Mouse (Mus musculus) T-helper 2 cell (primary cell): ENCODE measurements at regions not wholly inside any gene's neighbourhood (a gene's known extent, or its start where the extent isn't known, plus 50 kb on each side); places are given as distances from the start of the nearest gene placed in this dataset.

Source experiments
- in situ Hi-C: fragments of 300-600 bp; cut with MboI, MseI; formaldehyde crosslinking; loops from one replicate; pipeline ENCODE4 v1.15.1; 2025; ENCODE audit warnings: high pct_unique_total_duplicates

DNA sequence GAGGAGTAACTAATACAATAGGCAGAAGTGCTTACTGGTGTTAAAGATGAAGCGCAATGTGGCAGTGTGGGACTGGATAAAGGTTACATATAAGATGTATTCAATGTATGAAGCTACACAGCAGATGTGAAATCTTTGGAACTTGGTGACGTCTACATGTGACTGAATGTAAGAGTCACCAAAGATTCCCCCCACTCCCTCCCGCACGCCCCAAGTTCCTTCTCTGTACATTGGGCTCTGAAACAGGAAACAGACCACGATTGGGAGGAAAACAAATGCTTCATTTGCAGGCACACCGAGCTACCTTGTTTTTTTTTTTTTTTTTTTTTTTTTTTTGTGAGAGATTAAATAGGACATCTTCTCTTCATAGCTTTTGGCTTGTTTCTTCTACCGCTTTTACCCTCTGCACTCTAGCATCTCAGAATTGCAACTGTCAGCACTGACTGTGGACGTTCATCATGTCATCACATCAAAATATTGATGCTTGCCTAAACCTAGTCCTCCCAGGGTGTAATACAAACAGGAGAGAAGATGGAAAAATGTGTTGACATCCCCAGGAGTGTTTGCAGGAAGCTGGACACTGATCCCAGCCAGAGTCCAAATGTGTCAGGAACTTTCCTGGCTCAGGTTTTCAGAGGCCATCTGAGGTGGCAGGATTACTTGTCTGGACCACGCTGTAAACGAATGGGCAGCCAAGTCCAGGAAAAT lies 208.0 kb upstream of the Ccdc122 start:
- in situ Hi-C loops, result no loop called here

DNA sequence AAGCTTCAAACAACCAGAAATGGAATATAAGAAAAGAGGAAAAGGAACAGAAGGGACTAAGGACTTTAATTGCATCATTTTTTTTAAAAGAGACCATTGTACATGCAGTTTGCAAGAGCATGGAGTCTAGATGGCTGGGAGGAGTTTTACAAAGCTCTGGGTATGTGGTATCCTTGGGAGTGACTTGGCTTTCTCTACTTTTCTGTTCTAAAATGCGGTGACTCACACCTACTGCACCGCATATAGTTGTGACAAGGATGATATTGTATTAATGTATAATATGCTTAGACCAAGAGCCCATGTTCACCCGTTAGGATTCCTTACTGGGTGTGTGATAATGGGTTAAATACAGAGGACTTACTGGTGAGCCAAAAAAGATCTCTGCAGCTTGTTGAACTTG lies 212.5 kb upstream of the Ccdc122 start:
- in situ Hi-C loops, result no loop called here

DNA sequence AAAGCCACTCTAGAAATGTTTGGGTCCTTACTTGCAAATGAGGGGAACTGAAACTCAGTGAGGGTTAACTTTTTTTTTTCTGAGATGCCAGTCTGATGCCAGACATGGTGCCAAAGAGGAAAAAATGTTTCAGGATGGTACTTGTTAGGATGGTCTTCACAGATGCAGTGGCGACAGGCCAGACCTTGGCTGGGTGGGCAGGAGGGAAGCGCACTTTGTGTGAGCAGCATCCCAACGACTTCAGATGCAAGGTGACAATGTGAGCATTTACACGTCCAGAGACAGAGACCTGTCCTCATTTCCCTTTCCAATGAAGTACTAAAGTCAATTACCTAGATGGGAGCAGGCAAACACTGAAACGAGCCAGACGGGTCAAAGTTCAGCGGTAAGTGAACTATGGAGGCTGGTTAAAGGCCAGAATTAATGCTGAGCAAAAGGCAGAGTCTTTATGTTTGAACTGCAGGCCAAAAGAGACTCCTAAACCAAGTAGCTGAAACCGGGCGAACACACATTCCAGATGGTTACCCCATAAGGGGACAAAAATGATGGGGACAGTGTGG lies 213.7 kb upstream of the Ccdc122 start:
- in situ Hi-C loops, result no loop called here

DNA sequence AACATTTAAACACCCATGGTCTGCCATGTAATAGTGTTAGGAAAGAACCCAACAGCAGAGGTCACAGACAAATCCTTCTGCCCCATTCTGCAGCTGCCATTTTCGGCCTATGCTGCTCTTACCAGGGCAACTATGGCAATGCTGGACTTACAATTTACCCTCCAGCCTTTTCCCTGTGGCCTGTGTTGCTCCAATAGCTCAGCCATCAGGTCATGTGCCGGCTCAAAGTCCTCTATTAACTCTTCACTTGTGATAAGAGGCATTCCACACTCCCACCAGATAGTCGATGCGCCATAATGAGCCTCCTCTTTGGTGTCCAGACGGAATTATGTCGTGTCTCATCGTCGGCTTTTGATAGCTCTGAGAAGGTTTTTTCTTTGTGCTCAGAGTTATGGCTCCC lies 214.7 kb upstream of the Ccdc122 start:
- in situ Hi-C loops, result no loop called here

DNA sequence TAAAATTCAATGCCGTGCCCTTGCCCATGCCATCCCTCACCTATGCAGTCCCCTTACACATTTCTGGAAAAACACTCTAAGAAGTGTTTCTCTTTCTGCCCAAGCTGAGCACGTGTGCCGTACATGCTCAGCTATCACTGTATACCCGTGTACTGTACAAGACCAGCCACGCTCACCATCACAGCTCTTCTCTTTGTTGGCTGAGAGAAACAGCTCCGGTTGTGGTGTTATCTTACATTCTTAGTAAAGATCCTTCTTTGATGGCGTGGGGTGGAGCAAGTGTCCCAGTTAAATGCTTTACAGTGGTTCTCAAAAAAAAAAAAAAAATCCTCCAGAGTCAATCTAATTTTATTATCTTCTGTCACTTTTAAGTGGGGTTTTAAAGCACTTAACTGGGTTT lies 215.1 kb upstream of the Ccdc122 start:
- in situ Hi-C loops, result no loop called here

DNA sequence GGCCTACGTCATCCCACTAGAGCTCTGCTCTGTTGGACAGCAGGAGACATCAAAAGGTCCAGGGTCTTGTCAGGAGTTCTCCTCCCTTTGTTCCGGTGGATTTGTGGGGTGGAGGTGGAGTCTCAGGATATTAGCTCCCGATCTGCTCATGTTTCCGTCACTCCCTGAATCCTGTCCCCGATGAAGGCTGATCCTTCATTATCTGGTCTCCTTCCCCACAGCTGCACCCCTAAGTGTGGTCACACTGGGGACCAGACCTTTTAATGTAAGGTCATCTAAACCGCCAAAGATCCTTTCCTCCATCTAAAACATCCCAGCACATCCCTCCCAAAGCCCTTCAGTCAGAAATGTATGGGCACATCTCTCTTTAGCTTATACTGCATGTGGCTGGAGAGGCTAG lies 215.6 kb upstream of the Ccdc122 start:
- in situ Hi-C loops, result no loop called here

DNA sequence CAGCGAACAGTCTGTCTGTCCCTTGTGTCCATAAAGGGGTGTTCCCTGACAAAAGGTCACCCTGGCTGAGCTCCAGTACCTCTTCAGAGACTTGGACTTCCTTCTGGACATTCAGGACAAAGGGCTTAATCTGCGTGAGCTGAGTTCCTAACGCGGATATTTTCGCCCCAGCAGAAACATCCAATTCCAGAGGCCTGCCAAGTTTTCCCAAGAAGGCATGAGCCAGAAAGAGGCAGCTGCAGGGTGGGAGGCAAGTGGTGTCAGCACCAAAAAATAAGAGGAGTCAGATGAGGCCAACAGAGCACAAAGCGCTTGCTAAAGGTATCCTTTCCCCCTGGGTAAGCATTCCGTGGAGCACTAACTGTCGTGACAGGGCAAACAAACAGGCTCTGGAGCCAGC lies 216.9 kb upstream of the Ccdc122 start:
- in situ Hi-C loops, result no loop called here

DNA sequence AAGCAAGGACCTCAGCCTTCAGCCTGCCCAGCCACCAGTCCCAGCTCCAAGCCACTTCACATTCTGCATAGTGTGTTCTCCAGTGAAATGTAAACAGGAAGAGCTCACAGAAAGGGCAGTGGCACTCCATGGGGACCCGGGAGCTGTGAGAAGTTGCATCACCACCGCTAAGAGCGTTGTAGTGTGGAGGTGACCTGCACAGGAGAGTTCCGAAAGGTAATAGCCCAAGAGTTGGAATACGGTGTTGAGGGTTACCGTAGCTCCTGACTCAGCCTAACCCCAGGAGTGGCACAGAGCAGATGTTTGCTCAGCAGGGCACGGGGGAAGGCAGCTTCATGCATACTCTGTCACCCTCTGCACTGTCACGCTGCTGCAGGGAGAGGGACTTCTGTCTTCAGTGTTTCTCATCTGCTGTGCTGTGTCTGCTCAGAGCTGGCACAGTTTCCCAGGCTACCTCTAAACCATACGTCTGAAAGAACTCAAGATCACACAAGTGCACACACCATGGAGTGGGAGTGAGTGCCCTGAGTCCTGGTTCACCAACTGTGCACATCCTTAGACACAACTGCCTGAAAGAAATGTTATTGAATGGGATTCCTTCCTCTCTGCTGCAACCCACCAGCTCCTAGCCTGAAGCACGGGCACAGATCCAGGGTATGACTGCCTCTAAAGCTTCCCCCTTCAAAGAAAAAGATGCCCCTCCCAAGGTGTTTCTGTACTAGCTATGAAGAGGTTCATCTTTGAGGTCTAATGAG lies 218.1 kb upstream of the Ccdc122 start:
- in situ Hi-C loops, result no loop called here

DNA sequence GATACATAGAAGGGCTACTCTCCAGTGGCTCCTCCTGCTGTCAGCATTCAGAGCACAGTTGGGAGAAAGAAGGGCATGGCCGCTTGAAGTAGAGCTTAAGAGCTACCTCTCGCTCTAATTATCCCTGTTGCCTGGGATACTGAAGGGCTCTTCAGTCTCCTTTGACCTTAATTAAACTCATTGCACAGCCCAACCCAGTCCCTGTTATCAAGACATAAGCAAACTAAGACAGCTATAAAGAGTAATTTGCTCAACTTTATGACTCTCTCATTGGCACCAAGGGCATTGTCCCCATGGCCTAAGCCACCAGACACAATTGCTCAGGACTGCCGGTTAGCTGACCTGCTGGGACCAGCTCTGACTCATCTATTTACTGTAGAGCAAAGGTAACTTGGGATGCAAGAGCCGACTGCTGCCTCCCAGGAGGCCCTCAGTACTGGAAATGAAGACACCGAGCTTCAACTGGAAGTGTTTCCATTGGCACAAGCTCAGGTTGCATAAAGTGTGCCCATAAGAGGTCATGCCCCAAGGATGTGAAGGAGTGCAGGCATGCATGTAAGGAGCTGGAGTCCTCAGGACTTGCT lies 219.3 kb upstream of the Ccdc122 start:
- in situ Hi-C loops, result no loop called here

DNA sequence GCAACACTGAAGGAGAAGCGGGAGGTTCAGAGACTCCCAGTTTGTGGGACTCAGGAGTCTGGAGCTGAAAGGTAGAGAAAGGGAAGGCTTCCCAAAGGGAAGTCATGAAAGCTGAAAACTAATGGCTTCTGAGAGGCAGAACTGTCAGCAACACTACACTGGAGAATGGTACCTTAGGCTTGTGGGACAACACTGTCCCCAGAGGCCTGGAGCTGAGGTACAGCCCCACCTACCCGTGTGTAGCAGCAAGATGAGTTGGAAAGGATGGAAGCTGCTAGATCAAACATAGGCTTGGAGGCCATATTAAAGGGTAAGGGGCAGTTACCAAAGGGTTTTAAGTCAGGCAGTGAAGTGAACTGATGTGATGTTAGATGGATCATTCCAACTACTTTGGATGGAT lies 219.9 kb upstream of the Ccdc122 start:
- in situ Hi-C loops, result no loop called here

DNA sequence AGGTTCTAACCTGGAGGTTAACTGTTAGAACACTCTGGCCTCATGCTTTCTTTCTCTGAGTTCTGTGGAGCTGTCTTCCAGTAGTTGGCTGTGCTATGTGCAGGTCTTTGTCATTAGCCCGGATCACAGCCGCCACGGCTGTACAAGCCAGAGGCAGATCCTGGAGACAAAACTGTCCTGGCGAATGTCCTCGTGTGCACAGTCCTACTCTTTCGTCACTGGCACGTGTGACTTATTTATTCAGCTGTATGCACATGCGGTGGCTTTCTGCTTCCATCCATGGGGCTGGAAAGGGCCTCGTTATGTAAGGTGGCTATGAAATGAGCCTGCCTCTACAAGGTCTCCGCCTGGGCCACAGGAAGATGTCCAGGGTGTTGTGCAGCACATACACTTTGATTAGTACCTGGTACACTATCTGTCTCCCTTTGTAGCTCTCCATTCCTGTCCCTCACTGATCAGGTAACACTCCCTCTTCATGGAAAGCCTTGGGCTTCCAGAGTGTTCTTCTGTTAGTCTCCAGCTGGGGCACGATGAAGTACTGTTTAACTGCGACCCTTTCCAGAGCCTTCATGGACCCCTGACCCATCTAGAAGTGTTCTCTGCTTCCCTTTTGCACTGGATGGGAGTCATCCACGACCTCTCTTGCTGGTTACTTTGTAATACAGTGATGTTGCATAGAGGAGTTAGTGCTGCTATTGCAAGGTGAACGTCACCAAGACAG lies 224.3 kb upstream of the Ccdc122 start:
- in situ Hi-C loops, result no loop called here

DNA sequence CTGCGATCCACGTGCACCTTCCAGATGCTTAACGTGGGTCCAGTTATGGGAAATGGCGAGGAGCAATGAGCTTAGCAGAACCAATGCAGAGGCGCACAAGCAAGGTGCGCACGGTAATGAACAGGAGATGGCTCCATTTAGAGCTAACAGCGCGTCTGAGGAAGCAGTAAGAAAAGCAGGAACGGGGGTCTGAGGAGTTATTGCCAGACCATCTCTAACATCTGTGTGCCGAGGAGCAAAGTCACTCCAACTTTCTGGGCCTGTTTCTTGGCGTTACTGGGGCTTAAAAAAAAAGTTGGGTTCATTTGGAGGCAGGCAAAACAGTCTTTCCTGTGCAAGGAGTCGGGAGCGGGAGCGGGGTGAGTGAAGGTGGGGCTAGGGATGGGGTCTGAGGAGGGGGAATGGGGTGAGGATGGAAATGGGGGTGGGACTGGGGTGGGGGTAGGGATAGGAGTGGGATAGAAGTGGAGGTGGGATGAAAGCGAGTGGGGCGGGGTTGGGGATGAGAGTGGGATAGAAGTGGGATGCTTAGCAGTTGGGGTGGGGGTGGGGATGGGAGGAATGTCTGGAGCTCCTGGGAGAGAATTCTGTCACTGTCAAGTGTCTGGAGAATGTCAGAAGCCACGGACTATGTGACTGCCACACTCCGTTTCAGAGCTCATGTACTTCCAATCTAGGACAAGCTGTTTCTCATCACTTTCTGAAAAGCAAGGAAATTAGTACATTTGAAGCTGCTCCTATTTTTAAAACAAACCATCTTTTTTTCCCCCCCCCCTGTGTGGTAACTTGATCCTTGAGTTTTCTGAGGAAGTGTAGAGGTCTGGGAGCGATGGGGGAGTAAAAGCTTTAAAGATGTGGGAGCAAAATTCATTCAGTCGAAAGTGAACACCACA lies 225.6 kb upstream of the Ccdc122 start:
- in situ Hi-C loops, result no loop called here

DNA sequence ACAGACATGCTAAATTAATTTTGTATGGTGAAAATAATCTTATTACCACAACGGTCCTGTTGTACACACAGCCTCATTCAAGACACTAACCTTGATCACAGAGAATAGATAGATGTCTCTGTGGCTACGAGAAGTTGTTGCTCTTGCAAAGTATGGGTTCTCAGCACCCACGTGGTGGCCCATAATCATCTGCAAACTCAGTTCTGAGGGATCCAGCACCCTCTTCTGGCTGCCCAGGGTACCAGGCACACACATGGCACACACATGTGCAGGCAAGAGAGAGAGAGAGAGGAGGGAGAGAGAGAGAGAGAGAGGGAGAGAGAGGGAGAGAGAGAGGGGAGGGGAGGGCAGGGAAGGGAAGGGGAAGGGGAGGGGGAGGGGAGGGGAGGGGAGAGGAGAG lies 226.5 kb upstream of the Ccdc122 start:
- in situ Hi-C loops, result no loop called here

DNA sequence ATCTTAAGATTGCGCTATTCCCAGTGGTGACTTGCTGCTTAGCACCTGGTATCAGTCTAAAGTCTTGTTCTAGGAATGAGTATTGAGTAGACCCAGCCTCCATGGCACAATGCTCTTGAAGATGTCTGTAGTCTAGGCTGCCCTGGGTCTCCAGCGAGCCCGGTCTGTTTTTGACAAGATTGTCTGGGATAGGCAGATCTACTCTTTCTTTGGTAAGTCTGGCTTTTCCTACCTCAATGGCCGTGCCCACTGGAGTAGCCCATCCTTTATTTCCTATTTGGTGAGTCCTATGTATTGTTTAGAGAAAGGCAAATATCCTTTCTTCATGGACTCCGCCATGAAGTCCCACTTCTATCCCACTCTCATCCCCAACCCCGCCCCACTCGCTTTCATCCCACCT lies 227.2 kb upstream of the Ccdc122 start:
- in situ Hi-C loops, result no loop called here

DNA sequence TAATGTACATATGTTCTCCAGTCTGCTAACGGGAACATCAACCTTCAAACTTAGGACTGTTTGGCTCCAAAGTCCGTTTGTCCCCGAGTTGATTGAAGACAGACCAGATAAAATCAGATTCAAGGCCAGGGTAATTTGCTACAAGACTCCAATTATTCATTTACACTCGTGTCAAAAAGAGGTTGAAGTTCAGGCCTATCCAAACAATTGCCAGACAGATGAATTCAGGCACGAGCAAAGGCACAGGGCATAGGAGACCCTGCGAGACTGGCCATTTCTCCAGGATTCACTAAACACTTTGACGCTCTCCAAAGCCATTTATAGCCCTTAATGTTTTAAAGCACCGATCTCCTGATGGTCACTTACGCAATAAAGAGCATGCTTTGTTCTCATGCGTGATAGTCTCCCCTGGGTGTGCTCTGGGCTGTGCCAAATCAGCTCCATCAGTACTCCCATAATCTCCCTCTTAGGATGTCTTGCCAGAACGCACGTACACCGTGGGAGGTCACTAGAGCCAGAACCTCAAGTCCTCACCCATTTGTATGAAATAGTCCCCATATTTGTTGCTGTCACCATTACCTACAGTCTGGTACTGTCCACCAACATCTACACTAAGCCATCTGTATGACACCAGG lies 231.3 kb upstream of the Ccdc122 start:
- in situ Hi-C loops, result no loop called here

DNA sequence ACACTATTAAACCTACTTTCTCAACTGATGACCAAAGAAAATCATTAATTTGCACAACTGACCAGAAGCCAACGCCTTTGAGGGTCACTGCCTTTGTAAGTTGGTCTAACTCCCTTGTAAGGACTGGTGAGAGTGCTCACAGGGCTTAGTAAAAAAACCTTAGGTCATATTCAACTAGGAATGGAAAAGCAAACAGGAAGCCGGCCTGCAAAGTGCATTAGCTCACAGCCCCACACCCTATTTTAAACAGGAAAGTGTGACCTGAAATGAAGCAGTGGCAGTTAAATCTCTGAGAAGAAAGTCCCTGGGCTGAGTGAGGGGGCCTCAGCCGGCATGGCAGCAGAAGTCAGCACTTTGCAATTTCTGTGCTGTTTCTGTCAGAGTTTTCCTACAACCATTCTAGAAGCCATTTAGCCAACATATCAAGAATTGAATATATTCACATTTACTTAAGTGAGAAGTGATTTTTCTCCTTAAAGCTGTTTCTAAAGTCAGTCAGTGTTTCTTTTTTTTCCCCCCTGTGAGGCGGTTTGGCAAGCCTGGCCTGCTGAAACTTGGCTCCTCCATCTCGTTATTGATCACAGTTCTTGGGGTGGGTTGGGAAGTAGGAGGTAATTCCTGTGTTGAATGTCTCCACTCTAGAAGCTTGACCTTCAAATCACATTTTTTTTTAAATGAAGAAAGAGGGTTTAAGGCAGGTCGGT lies 232.0 kb upstream of the Ccdc122 start:
- in situ Hi-C loops, result no loop called here

DNA sequence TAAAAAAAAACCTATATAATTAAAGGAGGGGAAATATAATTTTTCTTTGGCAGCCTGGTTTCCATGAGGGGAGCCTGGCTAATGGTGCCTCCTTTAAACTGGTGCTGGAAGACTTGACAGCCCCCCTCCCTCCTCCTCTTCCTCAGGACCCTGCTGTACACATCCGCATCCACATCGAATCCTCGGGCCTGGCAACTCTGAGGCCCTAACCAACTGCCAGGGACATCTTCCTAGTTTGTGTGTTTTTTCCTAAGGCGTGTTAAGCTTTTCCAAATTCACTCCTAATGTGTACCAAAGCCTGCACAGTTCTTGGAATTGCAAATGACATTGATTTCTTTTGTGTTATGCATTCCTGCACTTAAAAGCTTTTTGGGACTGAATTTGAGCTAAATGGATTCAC lies 236.4 kb upstream of the Ccdc122 start:
- in situ Hi-C loops, result no loop called here

DNA sequence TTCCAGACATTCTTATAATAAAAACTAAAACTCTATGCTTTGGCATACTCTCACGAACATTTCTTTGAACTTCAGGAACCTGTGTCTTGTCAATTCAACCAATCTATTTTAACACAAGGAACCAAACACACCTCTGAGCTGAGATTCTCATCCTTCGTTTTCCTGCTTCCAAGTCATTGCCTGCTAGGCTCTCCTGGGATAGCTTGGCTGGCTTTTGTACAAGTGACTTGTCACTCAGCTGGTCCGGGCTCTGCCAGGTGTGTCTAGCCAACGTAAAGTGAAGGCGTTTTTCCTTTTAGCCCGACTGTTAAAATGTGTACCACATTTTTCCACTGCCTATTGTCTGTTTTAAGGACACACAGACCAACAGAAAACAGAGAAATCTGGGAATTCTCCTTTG lies 236.8 kb upstream of the Ccdc122 start:
- in situ Hi-C loops, result no loop called here

DNA sequence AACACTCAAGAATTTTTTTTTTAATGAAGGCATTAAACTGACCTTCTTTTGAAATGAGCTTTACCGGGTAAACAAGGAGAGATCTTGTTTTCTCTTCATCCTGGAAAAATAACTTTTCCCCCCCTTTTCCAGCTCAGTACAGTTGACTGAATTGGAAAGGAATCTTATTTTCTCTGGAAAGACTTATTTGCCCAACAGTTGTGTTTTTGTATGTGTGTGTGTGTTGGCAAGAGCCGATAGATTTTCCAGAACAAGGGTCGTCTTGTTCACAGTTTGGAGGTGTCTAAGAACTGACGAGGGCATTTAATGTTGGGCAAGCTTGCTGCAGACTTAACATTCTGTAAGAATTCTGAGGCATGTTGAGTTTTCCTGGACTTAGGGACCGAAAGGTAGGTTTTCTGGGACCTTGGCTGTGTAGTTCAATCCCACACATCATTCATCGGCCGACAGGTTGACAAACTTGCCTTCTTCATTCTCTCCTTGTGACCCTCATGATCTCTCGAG lies 237.6 kb upstream of the Ccdc122 start:
- in situ Hi-C loops, result no loop called here

DNA sequence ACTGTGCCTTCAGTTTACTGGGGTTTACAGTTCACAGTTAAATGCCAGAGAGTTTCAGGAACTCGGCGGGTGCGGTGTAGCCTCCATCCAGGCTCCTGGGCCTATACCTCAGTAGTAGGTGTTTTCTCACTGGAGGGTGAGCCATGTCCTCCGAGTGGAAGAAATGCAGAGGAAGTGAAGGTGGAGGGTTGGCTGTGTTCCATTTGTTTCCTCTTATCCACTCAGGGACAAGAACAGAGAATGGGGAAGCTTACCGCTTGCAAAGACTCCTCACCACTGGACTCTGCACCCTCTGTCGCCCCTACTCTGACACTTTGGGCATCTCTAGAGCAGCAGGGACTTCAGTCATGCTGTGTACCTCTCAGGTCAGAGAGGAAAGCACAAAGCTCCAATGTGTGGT lies 238.1 kb upstream of the Ccdc122 start:
- in situ Hi-C loops, result no loop called here
